Mouse (Mus musculus): ENCODE measurements around the gene Ttn. TPM values are rescaled to one million over a fixed set of nuclear protein-coding genes. Genes with fewer than 3 reads are reported as not detected.

Gene Ttn
- polyA plus RNA-seq, 1 experiment, result 0.10 TPM

GRCm38 (mm10) chr2:76968919-76969318 is 13.4 kb downstream of the Ttn start:
- H3K4me1 ChIP-seq (ENCODE audit: control insufficient read depth, insufficient read depth, low read length), result no peaks in the 10 kb centered on the region; the same call in 1 of the 2 replicates
- no peak overlapping the region for H3K27ac ChIP-seq (ENCODE audit: insufficient read depth, low read length)
- no peak overlapping the region for H3K4me3 ChIP-seq (ENCODE audit: insufficient read depth, low read length)
- TF ChIP-seq POLR2A (IDR thresholded peaks at IDR 0.05; ENCODE audit: extremely low read depth, insufficient read depth, low read length), result no peak
- peak; percentile 71 for TF ChIP-seq CTCF (IDR thresholded peaks at IDR 0.05; ENCODE audit: extremely low read depth, insufficient read depth, low read length)

DNA sequence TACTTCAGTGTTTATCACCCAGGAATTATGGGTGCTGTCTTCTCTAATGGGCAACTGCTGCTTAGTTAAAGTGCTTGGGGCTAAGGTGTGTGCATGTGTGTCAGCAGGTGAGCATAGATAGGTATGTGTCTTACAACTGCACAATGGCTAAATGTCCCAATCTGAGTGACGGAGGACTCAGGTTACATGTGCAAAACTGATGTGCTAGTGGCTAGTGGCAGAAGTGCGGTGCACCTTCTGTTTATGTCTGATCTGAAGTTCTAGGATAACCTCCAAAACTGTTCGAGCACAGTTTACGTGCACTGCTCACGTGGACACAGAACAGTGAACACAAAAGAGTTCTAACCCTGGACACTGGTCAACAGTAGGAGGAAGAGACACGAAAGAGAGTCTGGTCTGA is 15.8 kb downstream of the Ttn start:
- no peak for TF ChIP-seq POLR2A (IDR thresholded peaks at IDR 0.05; ENCODE audit: extremely low read depth, insufficient read depth, low read length)
- TF ChIP-seq CTCF (IDR thresholded peaks at IDR 0.05; ENCODE audit: extremely low read depth, insufficient read depth, low read length), result no peak

GRCm38 (mm10) chr2:76966013-76966412 is 16.3 kb downstream of the Ttn start:
- H3K4me3 ChIP-seq (ENCODE audit: insufficient read depth, low read length), result no peak overlapping the region
- no peak overlapping the region for H3K27ac ChIP-seq (ENCODE audit: insufficient read depth, low read length)
- no peak for TF ChIP-seq CTCF (IDR thresholded peaks at IDR 0.05; ENCODE audit: extremely low read depth, insufficient read depth, low read length)
- TF ChIP-seq POLR2A (IDR thresholded peaks at IDR 0.05; ENCODE audit: extremely low read depth, insufficient read depth, low read length), result no peak
- no peaks in the 10 kb centered on the region; the same call in 1 of the 2 replicates for H3K4me1 ChIP-seq (ENCODE audit: control insufficient read depth, insufficient read depth, low read length)

More for the DNA sequence above, 15.8 kb downstream of the Ttn start:
- H3K27ac ChIP-seq (ENCODE audit: insufficient read depth, low read length), result no peak overlapping the region
- H3K4me3 ChIP-seq (ENCODE audit: insufficient read depth, low read length), result no peak overlapping the region
- no peaks in the 10 kb centered on the region; the same call in 1 of the 2 replicates for H3K4me1 ChIP-seq (ENCODE audit: control insufficient read depth, insufficient read depth, low read length)

- H3K4me1 ChIP-seq (ENCODE audit: control insufficient read depth, insufficient read depth, low read length), result no peaks in the 10 kb centered on the region; the same call in 1 of the 2 replicates
- H3K27ac ChIP-seq (ENCODE audit: insufficient read depth, low read length), result no peak overlapping the region
- no peak overlapping the region for H3K4me3 ChIP-seq (ENCODE audit: insufficient read depth, low read length)
- TF ChIP-seq POLR2A (IDR thresholded peaks at IDR 0.05; ENCODE audit: extremely low read depth, insufficient read depth, low read length) (no peak), CTCF (IDR thresholded peaks at IDR 0.05; ENCODE audit: extremely low read depth, insufficient read depth, low read length) (no peak)
Observed at GRCm38 (mm10) chr2:76965542-76965941, 16.8 kb downstream of the Ttn start.

DNA sequence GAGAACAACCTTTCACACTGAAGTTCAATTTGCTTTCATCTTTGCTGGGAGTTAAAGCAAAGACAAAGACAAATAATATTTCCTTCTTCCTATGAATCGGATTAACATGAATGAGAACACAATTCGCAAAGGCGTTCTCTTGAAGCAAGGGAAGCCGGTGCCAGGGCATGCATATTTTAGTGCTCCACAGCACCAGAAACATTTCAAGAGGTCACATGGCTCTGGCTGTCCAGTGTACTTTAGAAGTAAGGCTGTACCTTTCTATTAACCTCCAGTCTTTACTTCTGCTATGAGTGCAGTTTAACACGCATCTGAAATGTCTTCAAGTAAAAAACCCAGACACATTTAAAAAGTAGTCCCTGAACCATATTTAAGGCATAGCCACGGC is 20.3 kb downstream of the Ttn start:
- Histone ChIP-seq H3K4me1 (ENCODE audit: control insufficient read depth, insufficient read depth, low read length) (no peaks in the 10 kb centered on the region), H3K27ac (ENCODE audit: insufficient read depth, low read length) (no peak overlapping the region), H3K4me3 (ENCODE audit: insufficient read depth, low read length) (no peak overlapping the region)
- no peak for TF ChIP-seq POLR2A (IDR thresholded peaks at IDR 0.05; ENCODE audit: extremely low read depth, insufficient read depth, low read length)
- TF ChIP-seq CTCF (IDR thresholded peaks at IDR 0.05; ENCODE audit: extremely low read depth, insufficient read depth, low read length), result no peak

- no peak for TF ChIP-seq POLR2A (IDR thresholded peaks at IDR 0.05; ENCODE audit: extremely low read depth, insufficient read depth, low read length)
- no peak for TF ChIP-seq CTCF (IDR thresholded peaks at IDR 0.05; ENCODE audit: extremely low read depth, insufficient read depth, low read length)
- H3K4me3 ChIP-seq (ENCODE audit: insufficient read depth, low read length), result no peak overlapping the region
- H3K27ac ChIP-seq (ENCODE audit: insufficient read depth, low read length), result no peak overlapping the region
- H3K4me1 ChIP-seq (ENCODE audit: control insufficient read depth, insufficient read depth, low read length), result no peaks in the 10 kb centered on the region
Observed at GRCm38 (mm10) chr2:76961420-76962044, 20.8 kb downstream of the Ttn start.

- no peak for TF ChIP-seq CTCF (IDR thresholded peaks at IDR 0.05; ENCODE audit: extremely low read depth, insufficient read depth, low read length)
- no peak for TF ChIP-seq POLR2A (IDR thresholded peaks at IDR 0.05; ENCODE audit: extremely low read depth, insufficient read depth, low read length)
- Histone ChIP-seq H3K27ac (ENCODE audit: insufficient read depth, low read length) (no peak overlapping the region; the same call in 1 of the 2 replicates), H3K4me1 (ENCODE audit: control insufficient read depth, insufficient read depth, low read length) (peaks cover 3% of the 10 kb centered on the region), H3K4me3 (ENCODE audit: insufficient read depth, low read length) (no peak overlapping the region)
Observed at GRCm38 (mm10) chr2:76949774-76950173, 32.6 kb downstream of the Ttn start.

GRCm38 (mm10) chr2:76938515-76938914 is 43.8 kb downstream of the Ttn start:
- Histone ChIP-seq H3K4me1 (ENCODE audit: control insufficient read depth, insufficient read depth, low read length) (no peaks in the 10 kb centered on the region), H3K4me3 (ENCODE audit: insufficient read depth, low read length) (no peak overlapping the region), H3K27ac (ENCODE audit: insufficient read depth, low read length) (no peak overlapping the region)
- TF ChIP-seq CTCF (IDR thresholded peaks at IDR 0.05; ENCODE audit: extremely low read depth, insufficient read depth, low read length), result no peak
- TF ChIP-seq POLR2A (IDR thresholded peaks at IDR 0.05; ENCODE audit: extremely low read depth, insufficient read depth, low read length), result no peak

- TF ChIP-seq CTCF (IDR thresholded peaks at IDR 0.05; ENCODE audit: extremely low read depth, insufficient read depth, low read length) (peak; percentile 77), POLR2A (IDR thresholded peaks at IDR 0.05; ENCODE audit: extremely low read depth, insufficient read depth, low read length) (no peak)
- no peak overlapping the region for H3K4me3 ChIP-seq (ENCODE audit: insufficient read depth, low read length)
- H3K4me1 ChIP-seq (ENCODE audit: control insufficient read depth, insufficient read depth, low read length), result peaks cover 2% of the 10 kb centered on the region; the same call in 1 of the 2 replicates
- H3K27ac ChIP-seq (ENCODE audit: insufficient read depth, low read length), result no peak overlapping the region
Observed at GRCm38 (mm10) chr2:76929718-76930117, 52.6 kb downstream of the Ttn start.

- H3K4me3 ChIP-seq (ENCODE audit: insufficient read depth, low read length), result no peak overlapping the region
- TF ChIP-seq CTCF (IDR thresholded peaks at IDR 0.05; ENCODE audit: extremely low read depth, insufficient read depth, low read length) (no peak), POLR2A (IDR thresholded peaks at IDR 0.05; ENCODE audit: extremely low read depth, insufficient read depth, low read length) (no peak)
- H3K27ac ChIP-seq (ENCODE audit: insufficient read depth, low read length), result no peak overlapping the region
- H3K4me1 ChIP-seq (ENCODE audit: control insufficient read depth, insufficient read depth, low read length), result peaks cover 2% of the 10 kb centered on the region; the same call in 1 of the 2 replicates
Observed at GRCm38 (mm10) chr2:76928816-76929215, 53.5 kb downstream of the Ttn start.

Data from cortical plate, adult 2 months (tissue).